Mouse (Mus musculus): Measurements from ENCODE around the gene Zc3h13. TPM values are rescaled to one million over a fixed set of nuclear protein-coding genes. Genes with fewer than 3 reads are reported as not detected.

Gene Zc3h13
- polyA plus RNA-seq, 1 experiment from 2014 or later: 42.5 TPM

DNA sequence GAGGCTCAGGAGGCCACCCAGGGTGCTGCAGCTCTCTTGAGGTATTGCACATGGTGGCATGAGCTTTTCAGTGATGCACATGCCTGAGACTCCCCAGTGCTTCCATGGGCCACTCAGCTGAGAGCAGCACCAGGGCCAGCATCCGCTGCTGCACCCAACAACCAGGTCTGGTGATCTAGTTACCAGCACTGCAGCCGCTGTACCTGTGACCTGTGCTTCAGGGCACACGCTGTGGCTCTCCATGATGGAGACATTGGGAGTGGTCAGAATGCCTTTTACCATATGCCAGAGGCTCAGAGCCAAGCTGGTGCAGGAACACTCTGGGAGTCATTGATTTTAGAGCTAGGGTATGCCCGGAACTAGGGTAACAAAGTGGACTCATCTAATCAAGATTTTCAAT lies 50.1 kb downstream of the Zc3h13 start:
- Histone ChIP-seq H3K36me3 (peaks cover 63% of the 10 kb centered on the region), H3K4me2 (replicated peaks) (no peak overlapping the region), H3K4me3 (no peak overlapping the region), H3K9me3 (no peaks in the 10 kb centered on the region), H3K4me1 (no peaks in the 10 kb centered on the region), H3K27me3 (replicated peaks) (no peaks in the 10 kb centered on the region), H3K9ac (no peak overlapping the region), H3K27ac (no peak overlapping the region)
- WGBS: 94% methylated on average over 4 of the region's 4 CpGs
- no peak for ATAC-seq (ENCODE audit: low FRiP score, low read depth)

GRCm38 (mm10) chr14:75337884-75338283 lies 53.7 kb downstream of the Zc3h13 start:
- H3K27ac ChIP-seq: no peak overlapping the region
- no peak overlapping the region for H3K4me3 ChIP-seq
- WGBS: 87% methylated on average over 2 of the region's 2 CpGs
- ATAC-seq (ENCODE audit: low FRiP score, low read depth): no peak
- H3K9me3 ChIP-seq: no peaks in the 10 kb centered on the region
- no peaks in the 10 kb centered on the region for H3K4me1 ChIP-seq
- H3K9ac ChIP-seq: no peak overlapping the region
- peaks cover 42% of the 10 kb centered on the region for H3K36me3 ChIP-seq
- H3K27me3 ChIP-seq (replicated peaks): no peaks in the 10 kb centered on the region
- H3K4me2 ChIP-seq (replicated peaks): no peak overlapping the region

DNA sequence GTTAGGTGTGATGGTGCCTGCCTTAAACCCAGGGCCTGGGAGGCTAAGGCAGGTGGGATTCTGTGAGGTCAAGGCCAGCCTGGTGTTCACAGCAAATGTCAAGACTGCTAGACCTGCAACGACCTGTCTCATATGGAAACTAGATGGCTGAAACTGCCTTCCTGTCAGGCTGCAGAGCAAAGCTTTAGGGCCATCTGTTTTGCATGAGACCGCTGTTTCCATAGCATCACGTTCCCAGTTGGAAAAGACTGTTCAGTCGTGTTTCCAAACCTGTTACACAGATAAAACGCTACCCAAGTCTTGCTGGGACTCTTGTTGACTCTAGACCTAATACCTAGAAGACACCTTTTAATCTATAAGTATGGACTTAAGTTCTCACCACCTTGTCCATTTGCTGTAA lies 61.9 kb downstream of the Zc3h13 start:
- WGBS: 88% methylated on average over 5 of the region's 5 CpGs
- peaks cover 15% of the 10 kb centered on the region for H3K36me3 ChIP-seq
- H3K4me3 ChIP-seq: no peak overlapping the region
- H3K27me3 ChIP-seq (replicated peaks): no peaks in the 10 kb centered on the region
- H3K4me1 ChIP-seq: no peaks in the 10 kb centered on the region
- no peak overlapping the region for H3K4me2 ChIP-seq (replicated peaks)
- H3K27ac ChIP-seq: no peak overlapping the region
- ATAC-seq (ENCODE audit: low FRiP score, low read depth): no peak
- no peaks in the 10 kb centered on the region for H3K9me3 ChIP-seq
- H3K9ac ChIP-seq: no peak overlapping the region

GRCm38 (mm10) chr14:75351626-75352025 lies 67.5 kb downstream of the Zc3h13 start:
- ATAC-seq (ENCODE audit: low FRiP score, low read depth): no peak
- H3K4me3 ChIP-seq: no peak overlapping the region
- no peaks in the 10 kb centered on the region for H3K36me3 ChIP-seq
- H3K27ac ChIP-seq: no peak overlapping the region
- H3K9me3 ChIP-seq: no peaks in the 10 kb centered on the region
- no peaks in the 10 kb centered on the region for H3K27me3 ChIP-seq (replicated peaks)
- no peaks in the 10 kb centered on the region for H3K4me1 ChIP-seq
- no peak overlapping the region for H3K4me2 ChIP-seq (replicated peaks)
- no peak overlapping the region for H3K9ac ChIP-seq
- 81% methylated on average over 4 of the region's 4 CpGs for whole genome bisulfite sequencing

- H3K27ac ChIP-seq: no peak overlapping the region
- 0 out of 2 replicates have a peak, but pooled peaks cover 2% of the 10 kb centered on the region for H3K4me1 ChIP-seq
- H3K27me3 ChIP-seq (replicated peaks): no peaks in the 10 kb centered on the region
- no peak overlapping the region for H3K9ac ChIP-seq
- no peaks in the 10 kb centered on the region; the same call in 1 of the 2 replicates for H3K9me3 ChIP-seq
- H3K36me3 ChIP-seq: no peaks in the 10 kb centered on the region
- H3K4me2 ChIP-seq (replicated peaks): no peak overlapping the region
- ATAC-seq (ENCODE audit: low FRiP score, low read depth): no peak
- 41% methylated on average over 6 of the region's 6 CpGs for WGBS
- H3K4me3 ChIP-seq: no peak overlapping the region
Observed at GRCm38 (mm10) chr14:75363316-75363715, 79.1 kb downstream of the Zc3h13 start.

- Histone ChIP-seq H3K9me3 (no peaks in the 10 kb centered on the region), H3K4me2 (replicated peaks) (no peak overlapping the region), H3K27ac (no peak overlapping the region), H3K4me1 (0 out of 2 replicates have a peak, but pooled peaks cover 5% of the 10 kb centered on the region), H3K9ac (no peak overlapping the region), H3K36me3 (no peaks in the 10 kb centered on the region), H3K4me3 (no peak overlapping the region), H3K27me3 (replicated peaks) (no peaks in the 10 kb centered on the region)
- no peak for ATAC-seq (ENCODE audit: low FRiP score, low read depth)
- 85% methylated on average over 9 of the region's 9 CpGs for WGBS
Observed at GRCm38 (mm10) chr14:75365301-75366035, 81.3 kb downstream of the Zc3h13 start.

DNA sequence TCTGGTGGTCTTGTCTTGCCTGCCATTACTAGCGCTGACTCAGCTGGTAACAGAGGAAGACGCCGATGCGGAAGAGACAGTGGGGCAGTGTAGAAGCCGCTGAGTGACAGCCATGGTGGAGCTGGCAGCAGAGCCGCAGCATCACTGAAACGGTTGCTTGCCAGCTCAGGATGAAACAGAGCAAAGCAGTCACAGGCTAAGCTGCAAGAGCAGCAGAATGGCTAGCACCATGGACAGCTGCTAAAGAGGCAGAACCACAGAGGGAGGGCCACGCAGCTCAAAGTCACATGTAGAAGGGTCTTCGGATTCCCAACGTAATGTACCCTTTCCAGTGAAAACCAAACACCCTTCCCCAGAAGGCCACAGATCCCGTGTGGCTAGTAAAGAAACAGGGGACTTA lies 82.6 kb downstream of the Zc3h13 start:
- WGBS: 29% methylated on average over 11 of the region's 11 CpGs
- ATAC-seq (ENCODE audit: low FRiP score, low read depth): no peak
- 0 out of 2 replicates have a peak, but pooled peaks cover 5% of the 10 kb centered on the region for H3K4me1 ChIP-seq

DNA sequence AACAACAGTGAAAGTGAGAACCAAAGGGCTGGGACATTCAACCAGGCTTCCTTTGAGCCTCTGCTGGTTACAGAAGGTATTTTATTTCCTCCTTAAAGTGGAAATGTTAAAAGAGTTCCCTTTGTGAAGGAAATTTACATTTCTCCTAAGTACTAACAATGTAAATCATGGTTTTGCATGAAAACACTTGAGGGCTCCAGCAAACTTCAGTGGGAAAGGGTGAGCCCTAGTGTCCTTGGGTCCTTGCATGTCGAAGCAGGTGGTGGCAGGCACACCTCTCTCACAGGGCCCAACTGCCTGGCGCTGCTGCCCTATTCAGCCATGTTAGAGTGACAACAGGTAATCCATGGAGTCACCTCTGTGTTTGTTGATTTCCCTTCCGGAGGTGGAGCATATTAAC lies 83.3 kb downstream of the Zc3h13 start:
- Histone ChIP-seq H3K9ac (no peak overlapping the region), H3K27me3 (replicated peaks) (no peaks in the 10 kb centered on the region), H3K9me3 (no peaks in the 10 kb centered on the region), H3K4me1 (0 out of 2 replicates have a peak, but pooled peaks cover 5% of the 10 kb centered on the region), H3K27ac (no peak overlapping the region), H3K4me3 (no peak overlapping the region), H3K36me3 (no peaks in the 10 kb centered on the region), H3K4me2 (replicated peaks) (no peak overlapping the region)
- 46% methylated on average over 3 of the region's 3 CpGs for WGBS
- ATAC-seq (ENCODE audit: low FRiP score, low read depth): no peak

More for the DNA sequence above, 82.6 kb downstream of the Zc3h13 start:
- Histone ChIP-seq H3K36me3 (no peaks in the 10 kb centered on the region), H3K9ac (no peak overlapping the region), H3K4me3 (no peak overlapping the region), H3K9me3 (no peaks in the 10 kb centered on the region), H3K4me2 (replicated peaks) (no peak overlapping the region), H3K27ac (no peak overlapping the region), H3K27me3 (replicated peaks) (no peaks in the 10 kb centered on the region)

GRCm38 (mm10) chr14:75369880-75370279 lies 85.7 kb downstream of the Zc3h13 start:
- Histone ChIP-seq H3K4me2 (replicated peaks) (no peak overlapping the region), H3K9ac (no peak overlapping the region), H3K4me3 (no peak overlapping the region), H3K27me3 (replicated peaks) (no peaks in the 10 kb centered on the region), H3K36me3 (no peaks in the 10 kb centered on the region), H3K9me3 (no peaks in the 10 kb centered on the region), H3K4me1 (0 out of 2 replicates have a peak, but pooled peaks cover 5% of the 10 kb centered on the region), H3K27ac (no peak overlapping the region)
- 51% methylated on average over 5 of the region's 5 CpGs for WGBS
- no peak for ATAC-seq (ENCODE audit: low FRiP score, low read depth)

DNA sequence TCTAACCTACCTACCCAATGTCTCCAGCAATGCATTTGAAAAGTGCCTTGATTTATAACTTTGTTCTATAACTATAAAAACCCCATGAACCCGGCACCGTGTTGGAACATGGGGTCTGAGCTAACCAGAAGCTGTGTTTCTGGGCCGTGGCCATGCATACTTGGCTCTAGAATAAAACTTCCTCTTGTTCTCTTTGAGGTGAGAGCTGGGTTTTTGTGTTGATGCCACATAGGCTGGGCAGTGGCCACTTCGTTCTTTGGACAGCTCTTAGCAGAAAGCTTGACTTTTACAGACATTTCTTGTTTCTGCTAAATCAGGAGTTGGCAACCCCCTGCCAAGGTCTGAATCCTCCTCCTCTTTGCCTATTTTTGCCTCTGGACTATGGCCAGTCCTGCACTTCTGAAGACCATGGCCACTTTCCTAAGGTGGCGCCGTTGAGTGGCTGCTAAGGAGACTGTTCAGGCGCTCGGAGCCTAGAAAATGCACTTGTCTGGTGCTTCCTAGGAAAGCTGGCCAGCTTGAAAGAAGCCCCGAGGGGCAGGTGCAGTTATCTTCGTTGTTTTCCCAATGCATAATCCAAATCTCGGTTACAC lies 90.9 kb downstream of the Zc3h13 start:
- Histone ChIP-seq H3K27me3 (replicated peaks) (no peaks in the 10 kb centered on the region), H3K9me3 (no peaks in the 10 kb centered on the region), H3K4me1 (no peaks in the 10 kb centered on the region; the same call in 1 of the 2 replicates), H3K9ac (no peak overlapping the region), H3K4me2 (replicated peaks) (no peak overlapping the region), H3K27ac (no peak overlapping the region), H3K4me3 (no peak overlapping the region), H3K36me3 (no peaks in the 10 kb centered on the region)
- no peak for ATAC-seq (ENCODE audit: low FRiP score, low read depth)
- 72% methylated on average over 11 of the region's 11 CpGs for WGBS

DNA sequence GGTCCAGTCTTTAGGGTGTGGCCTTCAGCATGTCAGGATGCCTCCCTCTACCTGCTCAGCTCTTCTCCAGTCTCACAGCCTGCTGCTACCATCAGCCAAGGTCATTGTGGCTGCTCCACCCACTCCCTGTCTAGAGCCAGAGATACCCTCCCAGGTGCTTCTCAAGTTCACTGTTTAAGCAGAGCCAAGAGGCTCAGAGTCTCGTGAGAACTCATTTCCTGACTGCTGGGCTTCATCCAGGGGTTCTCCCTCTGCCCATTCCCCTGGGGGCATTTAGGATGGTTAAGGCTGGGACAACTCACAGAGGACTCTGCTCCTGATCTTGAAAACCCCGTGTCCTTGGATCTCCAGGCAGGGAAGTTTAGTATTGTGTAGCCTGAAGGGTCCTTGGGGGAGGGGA lies 92.1 kb downstream of the Zc3h13 start:
- ATAC-seq (ENCODE audit: low FRiP score, low read depth): no peak
- no peaks in the 10 kb centered on the region; the same call in 1 of the 2 replicates for H3K4me1 ChIP-seq
- H3K4me3 ChIP-seq: no peak overlapping the region
- no peak overlapping the region for H3K4me2 ChIP-seq (replicated peaks)
- H3K27ac ChIP-seq: no peak overlapping the region
- no peaks in the 10 kb centered on the region for H3K9me3 ChIP-seq
- no peaks in the 10 kb centered on the region for H3K27me3 ChIP-seq (replicated peaks)
- 60% methylated on average over 2 of the region's 2 CpGs for WGBS
- H3K36me3 ChIP-seq: no peaks in the 10 kb centered on the region
- no peak overlapping the region for H3K9ac ChIP-seq

DNA sequence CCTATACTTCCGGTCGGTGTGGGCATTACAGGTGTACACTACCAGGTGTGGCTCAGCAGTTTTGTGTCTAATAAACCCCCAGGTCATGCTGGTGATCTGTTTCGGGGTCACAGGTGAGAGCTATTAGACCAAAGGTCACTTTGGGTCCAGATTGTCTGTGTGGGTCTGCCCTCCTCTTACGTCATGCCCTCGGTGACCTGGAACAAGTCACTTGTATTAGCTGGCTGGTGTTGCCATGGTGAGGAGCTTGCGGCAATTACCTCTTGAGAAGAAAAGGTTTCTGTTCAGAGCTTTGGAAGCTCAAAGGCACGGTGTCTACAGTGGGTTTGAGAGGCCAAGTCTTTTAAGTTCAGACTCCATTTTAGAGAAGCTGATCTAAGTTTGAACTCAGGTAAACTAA lies 93.4 kb downstream of the Zc3h13 start:
- Histone ChIP-seq H3K9ac (no peak overlapping the region), H3K9me3 (no peaks in the 10 kb centered on the region), H3K27me3 (replicated peaks) (no peaks in the 10 kb centered on the region), H3K27ac (no peak overlapping the region), H3K4me1 (no peaks in the 10 kb centered on the region; the same call in 1 of the 2 replicates), H3K36me3 (no peaks in the 10 kb centered on the region), H3K4me3 (no peak overlapping the region), H3K4me2 (replicated peaks) (no peak overlapping the region)
- 41% methylated on average over 7 of the region's 7 CpGs for WGBS
- no peak for ATAC-seq (ENCODE audit: low FRiP score, low read depth)
